Comparison of ENCODE assay signal across 10 mouse cellular contexts in the genomic region with DNA sequence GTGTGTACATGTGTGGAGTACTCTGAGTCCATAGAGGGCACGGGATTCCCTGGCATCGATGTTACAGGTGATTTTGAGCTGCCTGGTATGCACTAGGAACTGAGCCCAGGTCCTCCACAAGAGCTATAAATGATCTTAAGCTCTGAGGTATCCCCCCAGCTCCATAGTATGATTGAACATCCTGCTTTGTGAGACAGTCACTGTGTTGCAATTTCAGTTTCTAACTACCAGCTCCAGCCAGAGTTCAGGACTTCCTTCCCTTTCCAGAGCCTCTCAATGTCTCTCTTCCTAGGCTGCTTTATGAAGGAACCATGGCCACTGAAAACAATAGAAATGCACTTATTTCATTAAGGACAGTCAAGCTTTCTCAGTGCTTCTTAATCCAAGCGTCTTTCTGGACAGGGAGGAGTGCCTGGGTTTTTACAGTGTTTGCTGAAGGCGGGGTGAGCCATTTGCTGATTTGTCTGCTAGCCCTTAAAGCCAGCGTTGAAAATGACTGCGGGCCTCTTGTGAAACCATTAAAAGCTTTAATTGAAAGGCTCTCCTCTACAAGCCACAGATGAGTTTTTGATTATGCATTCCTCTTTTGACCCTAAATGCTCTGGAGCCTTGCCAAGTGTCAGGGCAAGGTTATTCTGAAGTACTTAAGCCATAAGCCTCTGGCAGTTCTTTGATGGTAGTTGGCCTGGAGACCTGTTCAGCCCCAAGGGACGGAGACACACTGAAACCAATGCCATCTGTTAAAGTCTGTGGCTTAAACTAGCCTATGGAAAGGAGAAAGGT.
DNase-seq lines count a peak whose midpoint lies in the region; ATAC-seq and TF ChIP-seq lines count a peak whose summit lies in the region.
"Had no signal": no experiment of that assay in that cellular context is flagged by ENCODE, and none has a peak within 500 bp of the region (broad histone marks: within the 10 kb centered on the region; RNA-seq: fewer than 3 reads in every experiment).

No protein-coding gene starts in this region.

- H3K4me1 ChIP-seq in lung, adult 2 months (ENCODE audit: control insufficient read depth, insufficient read depth, low read length), result peaks cover 4% of the 10 kb centered on the region; the same call in 1 of the 2 replicates
- no peaks in the 10 kb centered on the region for H3K4me1 ChIP-seq in embryonic facial prominence, embryonic 11.5 days (ENCODE audit: control insufficient read depth, insufficient read depth, low read length)
- no peaks in the 10 kb centered on the region for H3K4me1 ChIP-seq in midbrain, postnatal 0 days (ENCODE audit: insufficient read depth, low read length)

- 52% methylated on average over 7 of the region's 7 CpGs for WGBS in lung, adult 2 months
- 33% methylated on average over 7 of the region's 7 CpGs for WGBS in embryonic facial prominence, embryonic 11.5 days
- WGBS in midbrain, postnatal 0 days, result 41% methylated on average over 7 of the region's 7 CpGs

- peak; percentile 85; the same call in 1 of the 2 replicates for ATAC-seq in embryonic facial prominence, embryonic 11.5 days (replicated peaks; ENCODE audit: insufficient number of reproducible peaks, low FRiP score, low TSS enrichment, low read depth)
- no peak for ATAC-seq in midbrain, postnatal 0 days (ENCODE audit: low FRiP score)

- no peaks in the 10 kb centered on the region for H3K27me3 ChIP-seq in embryonic facial prominence, embryonic 11.5 days (ENCODE audit: control insufficient read depth, insufficient read depth, low read length)
- no peaks in the 10 kb centered on the region for H3K27me3 ChIP-seq in midbrain, postnatal 0 days (ENCODE audit: insufficient read depth, low read length)
- H3K27me3 ChIP-seq: heart, embryonic 13.5 days; stomach, embryonic 15.5 days had no signal

- no peak for TF ChIP-seq CTCF in lung, adult 2 months (IDR thresholded peaks at IDR 0.05; ENCODE audit: insufficient read depth, low read length)
- TF ChIP-seq CTCF in midbrain, postnatal 0 days (IDR thresholded peaks at IDR 0.05), result no peak

- no peak overlapping the region for H3K9ac ChIP-seq in embryonic facial prominence, embryonic 11.5 days (replicated peaks; ENCODE audit: low read length)
- H3K9ac ChIP-seq in midbrain, postnatal 0 days (replicated peaks; ENCODE audit: low read length, poor library complexity, severe bottlenecking), result no peak overlapping the region
- H3K9ac ChIP-seq: heart, embryonic 13.5 days; stomach, embryonic 15.5 days had no signal

- no peak overlapping the region for H3K4me2 ChIP-seq in embryonic facial prominence, embryonic 11.5 days (ENCODE audit: low read depth, low read length)
- no peak overlapping the region for H3K4me2 ChIP-seq in midbrain, postnatal 0 days (ENCODE audit: low read depth, low read length, poor library complexity, severe bottlenecking)
- H3K4me2 ChIP-seq: heart, embryonic 13.5 days; stomach, embryonic 15.5 days had no signal

- no peaks in the 10 kb centered on the region for H3K36me3 ChIP-seq in embryonic facial prominence, embryonic 11.5 days (replicated peaks; ENCODE audit: control insufficient read depth, insufficient read depth, low read depth, low read length)
- no peaks in the 10 kb centered on the region for H3K36me3 ChIP-seq in midbrain, postnatal 0 days (ENCODE audit: insufficient read depth, low read length)
- H3K36me3 ChIP-seq: G1E; heart, embryonic 13.5 days; stomach, embryonic 15.5 days had no signal

- DNase-seq in lung, adult 2 months, result peak; percentile 3
- DNase-seq in lung, postnatal 10 days, result no peak
- DNase-seq in embryonic facial prominence, embryonic 11.5 days (ENCODE audit: low spot score), result peak; percentile 75
- peak; percentile 52 for DNase-seq in kidney, postnatal 14 days
- peak; percentile 32 for DNase-seq in midbrain, postnatal 0 days (ENCODE audit: low spot score)
- DNase-seq in spleen, postnatal 14 days (ENCODE audit: low spot score in 2 of 2), result no peak
- no peak for DNase-seq in adipocyte (ENCODE audit: low spot score)

- no peak overlapping the region for H3K4me3 ChIP-seq in lung, adult 2 months (replicated peaks; ENCODE audit: extremely low read depth, low read depth, low read length)
- H3K4me3 ChIP-seq in embryonic facial prominence, embryonic 11.5 days (ENCODE audit: low read depth, low read length), result no peak overlapping the region
- H3K4me3 ChIP-seq in midbrain, postnatal 0 days (ENCODE audit: low read depth, low read length), result no peak overlapping the region
- H3K4me3 ChIP-seq: heart, embryonic 13.5 days; stomach, embryonic 15.5 days had no signal

- H3K9me3 ChIP-seq in embryonic facial prominence, embryonic 11.5 days (replicated peaks; ENCODE audit: control insufficient read depth, low read length), result no peaks in the 10 kb centered on the region
- no peaks in the 10 kb centered on the region for H3K9me3 ChIP-seq in midbrain, postnatal 0 days (ENCODE audit: low read length)
- H3K9me3 ChIP-seq: G1E; heart, embryonic 13.5 days; stomach, embryonic 15.5 days had no signal

- no peak overlapping the region for H3K27ac ChIP-seq in embryonic facial prominence, embryonic 11.5 days (replicated peaks; ENCODE audit: low read depth, low read length)
- no peak overlapping the region for H3K27ac ChIP-seq in midbrain, postnatal 0 days (ENCODE audit: low read depth, low read length)
- H3K27ac ChIP-seq: heart, embryonic 13.5 days; stomach, embryonic 15.5 days had no signal

- TF ChIP-seq POLR2A in lung, adult 2 months (IDR thresholded peaks at IDR 0.05; ENCODE audit: borderline replicate concordance, extremely low read depth, low read depth, low read length), result no peak

Comparison
In these comparisons a context has a peak if more than half of its experiments do, and no peak if none do; other contexts are left out.
1. DNase-seq: peak in lung, adult 2 months (single experiment), embryonic facial prominence, embryonic 11.5 days (single experiment), kidney, postnatal 14 days (single experiment) and midbrain, postnatal 0 days (single experiment); none in lung, postnatal 10 days (single experiment), spleen, postnatal 14 days (0 of 2) and adipocyte (single experiment).